Mouse (Mus musculus) embryonic facial prominence, embryonic 11.5 days (tissue): ENCODE measurements around the gene Gm20479. TPM values are rescaled to one million over a fixed set of nuclear protein-coding genes. Genes with fewer than 3 reads are reported as not detected.

Source experiments
- ATAC-seq: fragments of 200-750 bp; cut with Nextera tagmentation; replicated peaks from 2 replicates; pipeline ENCODE4 v1.8.0; 2017; ENCODE audit warnings: low read depth; ENCODE audit not compliant: insufficient number of reproducible peaks, low FRiP score, low TSS enrichment
- DNase-seq: peaks from one replicate; pipeline ENCODE4 v3.0.0-alpha.2; 2015; ENCODE audit warnings: low spot score
- H3K27ac ChIP-seq: fragments of 300-500 bp; sonication (generic); replicated peaks from 2 replicates; pipeline ENCODE4 v1.5.1; 2014; ENCODE audit warnings: mild to moderate bottlenecking, low read depth, low read length, control low read depth
- H3K27me3 ChIP-seq: fragments of 300-500 bp; sonication (generic); 2 replicates; pipeline ENCODE4 v1.6.1; 2014; ENCODE audit warnings: mild to moderate bottlenecking, low read length, moderate library complexity, mixed read lengths; ENCODE audit not compliant: control insufficient read depth, insufficient read depth
- H3K36me3 ChIP-seq: fragments of 300-500 bp; sonication (generic); replicated peaks from 2 replicates; pipeline ENCODE4 v1.6.1; 2014; ENCODE audit warnings: low read depth, mild to moderate bottlenecking, low read length, moderate library complexity, mixed read lengths; ENCODE audit not compliant: control insufficient read depth, insufficient read depth
- H3K4me1 ChIP-seq: fragments of 300-500 bp; sonication (generic); 2 replicates; pipeline ENCODE4 v1.6.1; 2014; ENCODE audit warnings: low read length, mixed read lengths; ENCODE audit not compliant: control insufficient read depth, insufficient read depth
- H3K4me2 ChIP-seq: fragments of 300-500 bp; sonication (generic); 2 replicates; pipeline ENCODE4 v1.6.1; 2014; ENCODE audit warnings: low read depth, mild to moderate bottlenecking, control low read depth, low read length, moderate library complexity
- H3K4me3 ChIP-seq: fragments of 300-500 bp; sonication (generic); 2 replicates; pipeline ENCODE4 v1.5.1; 2014; ENCODE audit warnings: low read depth, low read length, control low read depth
- H3K9ac ChIP-seq: fragments of 300-500 bp; sonication (generic); replicated peaks from 2 replicates; pipeline ENCODE4 v1.6.1; 2014; ENCODE audit warnings: mild to moderate bottlenecking, control low read depth, low read length
- H3K9me3 ChIP-seq: fragments of 300-500 bp; sonication (generic); replicated peaks from 2 replicates; pipeline ENCODE4 v1.6.1; 2016; ENCODE audit warnings: mild to moderate bottlenecking, low read length, inconsistent platforms, mixed read lengths; ENCODE audit not compliant: control insufficient read depth
- WGBS: fragments of 180-500 bp; shearing (Covaris S2); extraction: QIAGEN DNeasy Blood & Tissue Kit; methylation state at CpG from one replicate; pipeline ENCODE4 v1.1.7; 2014; 5-methylcytosine and 5-hydroxymethylcytosine counted together
- polyA plus RNA-seq: library from polyadenylated mRNA; unstranded; fragments of >200 nt; fragmentation: Nextera tagmentation; extraction: Ambion mirVana; gene quantifications from 2 replicates; pipeline ENCODE4 v1.2.1, GENCODE M21; 2014

The Gm20479 gene
- polyA plus RNA-seq, 1 experiment from 2014 or later: not detected

DNA sequence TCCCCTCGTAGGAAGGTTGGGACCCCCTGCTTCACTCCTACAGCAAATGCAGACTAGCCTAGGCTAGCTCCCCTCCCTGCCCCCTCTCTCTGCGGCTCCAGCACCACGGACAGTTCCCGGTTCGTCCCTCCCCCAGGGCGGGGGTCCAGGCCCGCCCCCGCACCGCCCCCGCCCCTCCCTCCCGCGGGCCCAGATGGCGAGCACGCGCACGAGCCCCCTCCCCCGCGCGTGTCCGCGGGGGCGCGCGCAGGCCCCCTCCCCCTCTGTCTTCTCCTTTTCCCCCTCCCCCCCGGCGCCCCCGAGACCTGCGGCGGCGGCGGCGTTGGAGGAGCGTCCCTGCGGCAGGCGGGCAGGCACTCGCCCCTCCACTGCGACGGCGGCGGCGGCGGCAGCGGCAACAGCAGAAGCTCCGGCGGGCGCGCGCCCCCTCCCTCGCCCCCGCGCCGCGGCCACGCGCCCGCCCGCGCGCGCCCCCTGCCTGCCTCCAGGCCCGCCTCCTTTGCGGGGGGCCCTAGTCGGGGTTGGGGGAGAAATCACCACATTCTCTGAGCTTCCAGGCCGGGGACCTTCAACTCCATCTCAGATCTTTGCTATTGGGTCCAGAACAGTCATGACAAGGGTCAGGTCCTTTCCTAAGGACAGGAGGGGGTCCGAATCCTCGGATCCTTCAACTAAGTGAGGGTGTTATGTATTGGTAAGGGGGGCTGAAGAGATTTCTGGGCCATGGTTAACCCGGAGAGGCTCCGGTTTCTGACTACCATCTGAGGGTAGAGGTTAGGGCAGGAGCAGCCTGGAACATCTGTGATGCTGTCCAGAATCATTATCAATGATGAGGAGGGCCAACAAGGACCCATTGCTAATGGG, 39.2 kb upstream of the Gm20479 start:
- peak; percentile 21; the same call in 1 of the 2 replicates for ATAC-seq
- H3K27ac ChIP-seq: no peak overlapping the region

DNA sequence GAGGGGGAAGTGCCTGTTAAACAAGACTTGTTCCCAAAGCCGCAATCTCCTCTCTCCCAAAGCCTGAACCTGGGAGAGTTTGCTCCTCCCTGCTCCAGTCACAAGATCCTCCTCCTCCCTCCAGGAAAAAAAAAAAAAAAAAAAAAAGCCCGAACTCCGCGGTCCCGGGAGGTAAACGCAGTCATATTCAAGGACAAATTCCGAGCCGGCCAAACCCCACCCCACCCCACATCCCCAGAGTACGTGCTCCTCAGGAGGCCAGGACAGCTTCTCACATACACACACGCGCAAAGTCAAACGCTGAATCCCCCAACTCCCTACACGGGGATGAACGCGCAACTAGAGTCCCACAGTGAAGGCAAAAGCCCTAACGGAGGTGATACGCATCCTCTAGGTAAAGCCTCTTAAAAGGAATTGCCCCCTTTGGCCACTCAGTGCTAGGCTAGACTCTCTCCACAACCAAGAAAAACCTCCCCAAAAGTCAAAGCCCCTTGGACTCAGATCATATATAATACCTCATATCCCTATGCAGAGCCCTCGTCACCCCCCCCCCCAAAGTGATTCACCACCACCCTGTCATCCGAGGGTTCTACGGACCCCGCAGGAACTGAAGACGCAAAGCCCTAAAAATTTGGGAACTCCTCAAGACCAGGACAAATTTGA, 38.4 kb upstream of the Gm20479 start:
- WGBS: 3% methylated on average over 22 of the region's 22 CpGs
- DNase-seq (no peak), ATAC-seq (0 out of 2 replicates have a peak, but pooled peaks have one; percentile 24)
- Histone ChIP-seq H3K36me3 (no peaks in the 10 kb centered on the region), H3K4me2 (no peak overlapping the region), H3K9ac (no peak overlapping the region), H3K27ac (no peak overlapping the region), H3K9me3 (no peaks in the 10 kb centered on the region), H3K27me3 (peaks cover 55% of the 10 kb centered on the region), H3K4me3 (peak overlapping the region; percentile 48), H3K4me1 (no peaks in the 10 kb centered on the region; the same call in 1 of the 2 replicates)

More for the DNA sequence above, 39.2 kb upstream of the Gm20479 start:
- H3K4me1 ChIP-seq: no peaks in the 10 kb centered on the region; the same call in 1 of the 2 replicates
- peak; percentile 73 for DNase-seq
- H3K27me3 ChIP-seq: peaks cover 52% of the 10 kb centered on the region
- H3K4me3 ChIP-seq: peak overlapping the region; percentile 48
- H3K9ac ChIP-seq: peak overlapping the region; percentile 37; the same call in 1 of the 2 replicates
- H3K9me3 ChIP-seq: no peaks in the 10 kb centered on the region
- WGBS: 4% methylated on average over 20 of the region's 68 CpGs
- H3K4me2 ChIP-seq: peak overlapping the region; percentile 73
- H3K36me3 ChIP-seq: no peaks in the 10 kb centered on the region

DNA sequence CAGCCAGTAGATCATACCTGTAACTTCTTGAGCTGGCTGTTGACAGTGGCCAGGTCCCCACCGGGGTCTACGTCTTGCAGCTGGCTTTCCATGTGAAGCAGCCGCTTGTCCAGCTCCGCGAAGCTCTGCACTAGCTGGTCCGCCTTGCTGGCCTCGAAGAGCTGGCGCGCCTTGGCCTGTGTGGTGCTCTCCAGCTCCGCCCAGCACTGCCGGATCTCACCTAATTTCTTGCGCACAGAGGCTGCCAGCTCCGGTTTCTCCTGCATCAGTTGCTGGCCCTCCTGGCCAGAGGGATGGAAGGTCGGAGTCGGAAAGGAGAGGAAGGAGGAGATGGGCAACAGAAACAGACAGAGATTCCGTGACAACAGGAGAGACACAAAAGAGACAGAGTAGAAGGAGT, 34.2 kb upstream of the Gm20479 start:
- DNase-seq: no peak
- no peak overlapping the region for H3K27ac ChIP-seq
- H3K4me1 ChIP-seq: no peaks in the 10 kb centered on the region; the same call in 1 of the 2 replicates
- peaks cover 33% of the 10 kb centered on the region for H3K27me3 ChIP-seq
- H3K4me3 ChIP-seq: no peak overlapping the region
- H3K36me3 ChIP-seq: no peaks in the 10 kb centered on the region
- ATAC-seq: no peak
- 33% methylated on average over 16 of the region's 16 CpGs for WGBS
- H3K4me2 ChIP-seq: no peak overlapping the region
- no peak overlapping the region for H3K9ac ChIP-seq
- H3K9me3 ChIP-seq: no peaks in the 10 kb centered on the region

DNA sequence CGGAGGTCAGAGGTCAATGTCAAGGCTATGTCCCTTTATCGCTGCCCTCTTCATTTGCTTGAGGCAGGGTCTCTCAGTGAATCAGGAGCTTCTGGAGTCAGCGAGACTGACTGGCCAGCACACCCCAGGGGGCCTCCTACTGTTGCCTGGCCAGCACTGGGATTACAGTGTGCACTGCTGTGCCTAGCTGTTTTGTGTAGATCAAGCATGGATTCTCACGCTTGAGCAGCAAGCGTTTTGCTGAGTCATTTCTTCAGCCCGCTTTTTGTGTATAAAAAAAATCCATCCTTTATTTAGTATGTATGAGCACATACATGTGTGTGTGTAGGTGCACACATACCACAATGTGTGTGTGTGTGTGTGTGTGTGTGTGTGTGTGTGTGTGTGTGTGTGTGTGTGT, 32.0 kb upstream of the Gm20479 start:
- H3K4me1 ChIP-seq: no peaks in the 10 kb centered on the region
- ATAC-seq: no peak
- peaks cover 13% of the 10 kb centered on the region for H3K27me3 ChIP-seq
- H3K27ac ChIP-seq: no peak overlapping the region
- no peak overlapping the region for H3K4me3 ChIP-seq
- H3K9ac ChIP-seq: no peak overlapping the region
- DNase-seq: no peak
- H3K4me2 ChIP-seq: no peak overlapping the region
- no peaks in the 10 kb centered on the region for H3K36me3 ChIP-seq
- H3K9me3 ChIP-seq: no peaks in the 10 kb centered on the region
- WGBS: 68% methylated on average over 6 of the region's 6 CpGs

DNA sequence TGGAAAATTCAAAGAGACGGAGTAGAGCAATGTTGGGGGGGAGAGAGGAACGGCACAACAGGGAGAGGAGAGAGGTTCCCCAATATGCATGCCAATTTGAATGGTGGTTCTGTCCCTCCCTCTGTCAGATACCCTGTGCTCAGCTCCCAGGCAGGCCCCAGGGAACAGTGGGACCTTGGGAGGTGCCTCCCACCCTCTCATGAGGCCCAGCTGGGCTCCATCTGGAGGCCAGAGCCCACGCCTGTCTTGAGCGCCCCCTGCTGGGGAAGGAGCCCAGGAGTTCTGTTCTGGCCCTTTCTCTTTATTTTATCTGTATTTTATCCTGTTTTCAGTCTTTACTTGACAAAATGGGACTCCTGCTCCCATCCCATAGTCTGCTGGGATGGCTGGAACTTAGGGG, 27.5 kb upstream of the Gm20479 start:
- DNase-seq: peak; percentile 76
- WGBS: 41% methylated on average over 4 of the region's 4 CpGs

DNA sequence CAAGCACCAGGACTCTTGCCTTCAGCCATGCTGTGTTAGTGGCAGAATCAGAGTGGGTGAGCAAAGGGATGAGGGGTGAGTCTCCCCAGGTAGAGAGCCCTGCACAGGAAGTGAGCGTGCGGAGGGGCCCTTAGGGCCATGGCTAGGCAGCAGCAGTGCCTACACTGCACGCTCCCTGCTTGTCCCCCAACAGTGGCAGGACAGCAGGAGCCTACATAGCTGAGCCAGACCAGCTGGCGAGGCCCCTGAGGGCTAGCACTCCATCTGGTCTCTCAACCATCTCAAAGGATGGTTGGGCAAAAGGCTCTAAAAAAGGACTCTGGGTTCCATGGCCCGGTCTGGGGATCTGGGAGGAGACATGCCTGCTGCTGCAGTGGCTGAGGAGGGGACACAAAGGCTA, 26.9 kb upstream of the Gm20479 start:
- Histone ChIP-seq H3K4me2 (no peak overlapping the region), H3K27ac (no peak overlapping the region), H3K4me1 (no peaks in the 10 kb centered on the region), H3K27me3 (no peaks in the 10 kb centered on the region), H3K9me3 (no peaks in the 10 kb centered on the region), H3K36me3 (no peaks in the 10 kb centered on the region), H3K9ac (no peak overlapping the region), H3K4me3 (no peak overlapping the region)
- no peak for ATAC-seq
- WGBS: 71% methylated on average over 5 of the region's 5 CpGs
- DNase-seq: no peak

More for the DNA sequence above, 27.5 kb upstream of the Gm20479 start:
- Histone ChIP-seq H3K4me1 (no peaks in the 10 kb centered on the region), H3K27me3 (no peaks in the 10 kb centered on the region), H3K9me3 (no peaks in the 10 kb centered on the region), H3K27ac (no peak overlapping the region), H3K4me2 (no peak overlapping the region), H3K4me3 (no peak overlapping the region), H3K9ac (no peak overlapping the region), H3K36me3 (no peaks in the 10 kb centered on the region)
- no peak for ATAC-seq

DNA sequence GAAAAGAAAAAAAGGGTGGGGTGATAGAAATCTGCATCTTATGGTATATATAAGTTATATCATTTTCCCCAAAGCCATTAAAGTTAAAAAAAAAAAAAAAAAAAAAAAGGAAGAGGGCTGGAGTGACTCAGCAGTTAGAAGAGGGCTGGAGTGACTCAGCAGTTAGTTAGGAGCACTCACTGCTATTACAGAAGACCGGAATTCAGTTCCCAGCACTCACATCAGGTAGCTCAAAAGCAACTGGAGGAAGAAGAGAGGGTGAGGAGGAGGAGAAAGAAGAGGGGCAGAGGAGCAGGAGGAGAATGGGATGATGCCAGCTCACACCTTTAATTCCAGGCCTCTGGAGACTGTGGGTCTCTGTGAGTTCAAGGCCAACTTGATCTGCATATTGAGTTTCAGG, 26.0 kb upstream of the Gm20479 start:
- WGBS: 83% methylated on average over 1 of the region's 1 CpGs

DNA sequence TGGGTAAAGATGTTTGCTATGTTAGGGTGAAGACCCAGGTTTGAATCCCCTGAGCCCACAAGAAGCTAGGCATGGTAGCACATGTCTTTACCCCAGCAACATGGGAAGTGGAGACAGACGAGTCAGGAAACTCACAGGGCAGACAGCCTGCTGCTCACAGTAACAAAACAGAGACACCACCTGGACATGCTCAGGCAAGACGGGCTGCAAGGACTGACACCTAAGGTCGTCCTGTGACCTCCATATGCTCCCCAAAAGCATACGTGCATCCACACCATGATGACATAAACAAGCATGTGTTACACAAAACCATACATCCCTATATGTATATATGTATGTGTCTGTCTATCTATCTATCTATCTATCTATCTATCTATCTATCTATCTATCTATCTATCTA, 24.3 kb upstream of the Gm20479 start:
- no peak overlapping the region for H3K9ac ChIP-seq
- peaks cover 2% of the 10 kb centered on the region; the same call in 1 of the 2 replicates for H3K27me3 ChIP-seq
- no peak overlapping the region for H3K4me2 ChIP-seq
- DNase-seq (no peak), ATAC-seq (no peak)
- H3K9me3 ChIP-seq: no peaks in the 10 kb centered on the region
- 55% methylated on average over 4 of the region's 4 CpGs for WGBS
- H3K4me1 ChIP-seq: no peaks in the 10 kb centered on the region
- H3K27ac ChIP-seq: no peak overlapping the region
- H3K4me3 ChIP-seq: no peak overlapping the region
- H3K36me3 ChIP-seq: no peaks in the 10 kb centered on the region

More for the DNA sequence above, 26.0 kb upstream of the Gm20479 start:
- H3K4me2 ChIP-seq: no peak overlapping the region
- H3K27me3 ChIP-seq: no peaks in the 10 kb centered on the region
- DNase-seq (no peak), ATAC-seq (no peak)
- H3K27ac ChIP-seq: no peak overlapping the region
- H3K9ac ChIP-seq: no peak overlapping the region
- H3K4me3 ChIP-seq: no peak overlapping the region
- H3K36me3 ChIP-seq: no peaks in the 10 kb centered on the region
- H3K9me3 ChIP-seq: no peaks in the 10 kb centered on the region
- H3K4me1 ChIP-seq: no peaks in the 10 kb centered on the region
